Mouse (Mus musculus): ENCODE data around the gene Prdm4. TPM values are rescaled to one million over a fixed set of nuclear protein-coding genes. Genes with fewer than 3 reads are reported as not detected.

Prdm4 gene
- polyA plus RNA-seq, 1 experiment from 2014 or later, result 5.4 TPM

GRCm38 (mm10) chr10:85936280-85936965, 19.5 kb upstream of the Prdm4 start:
- Histone ChIP-seq H3K36me3 (peaks cover 58% of the 10 kb centered on the region), H3K4me2 (no peak overlapping the region), H3K4me1 (replicated peaks) (no peaks in the 10 kb centered on the region), H3K27ac (no peak overlapping the region), H3K27me3 (no peaks in the 10 kb centered on the region), H3K9ac (no peak overlapping the region), H3K4me3 (replicated peaks) (no peak overlapping the region), H3K9me3 (replicated peaks) (no peaks in the 10 kb centered on the region)
- 83% methylated on average over 6 of the region's 6 CpGs for WGBS (ENCODE audit: insufficient replicate concordance)
- ATAC-seq (ENCODE audit: low read depth), result no peak
- DNase-seq, result no peak

GRCm38 (mm10) chr10:85929962-85930361, 13.0 kb upstream of the Prdm4 start:
- H3K9ac ChIP-seq, result no peak overlapping the region
- no peak overlapping the region for H3K4me2 ChIP-seq
- 65% methylated on average over 11 of the region's 11 CpGs for WGBS (ENCODE audit: insufficient replicate concordance)
- no peaks in the 10 kb centered on the region for H3K9me3 ChIP-seq (replicated peaks)
- no peak for DNase-seq
- no peak overlapping the region for H3K4me3 ChIP-seq (replicated peaks)
- H3K27me3 ChIP-seq, result peaks cover 49% of the 10 kb centered on the region
- H3K4me1 ChIP-seq (replicated peaks), result peaks cover 15% of the 10 kb centered on the region
- H3K36me3 ChIP-seq, result no peaks in the 10 kb centered on the region
- H3K27ac ChIP-seq, result no peak overlapping the region
- no peak for ATAC-seq (ENCODE audit: low read depth)

DNA sequence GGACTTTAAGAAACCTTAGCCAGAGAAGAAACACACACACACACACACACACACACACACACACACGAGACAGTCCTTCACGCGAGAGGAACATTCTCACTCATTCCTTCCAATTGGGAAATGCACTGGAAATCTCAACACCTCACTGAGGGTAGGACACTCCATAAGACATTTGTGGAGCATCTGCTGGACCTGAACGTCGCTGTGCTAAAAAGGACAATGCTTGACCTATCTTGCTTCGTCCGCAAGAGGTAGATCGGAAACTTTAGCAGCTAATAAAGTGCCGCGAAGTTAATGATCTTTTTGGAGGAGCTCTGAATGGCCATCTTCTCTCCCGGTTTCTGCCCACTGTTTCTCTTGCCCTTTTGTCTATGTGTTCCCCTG, 12.3 kb upstream of the Prdm4 start:
- Histone ChIP-seq H3K9me3 (replicated peaks) (no peaks in the 10 kb centered on the region), H3K9ac (no peak overlapping the region), H3K27ac (no peak overlapping the region), H3K27me3 (peaks cover 49% of the 10 kb centered on the region), H3K4me1 (replicated peaks) (peaks cover 15% of the 10 kb centered on the region), H3K4me2 (peak overlapping the region; percentile 79; the same call in 1 of the 2 replicates), H3K4me3 (replicated peaks) (0 out of 2 replicates have a peak overlapping the region, but pooled peaks have one; percentile 57), H3K36me3 (no peaks in the 10 kb centered on the region)
- DNase-seq, result no peak
- no peak for ATAC-seq (ENCODE audit: low read depth)
- WGBS (ENCODE audit: insufficient replicate concordance), result 51% methylated on average over 11 of the region's 11 CpGs

- Histone ChIP-seq H3K9ac (peak overlapping the region; percentile 41; the same call in 1 of the 2 replicates), H3K27me3 (peaks cover 53% of the 10 kb centered on the region), H3K9me3 (replicated peaks) (no peaks in the 10 kb centered on the region), H3K36me3 (no peaks in the 10 kb centered on the region), H3K4me3 (replicated peaks) (peak overlapping the region; percentile 57), H3K27ac (no peak overlapping the region), H3K4me2 (peak overlapping the region; percentile 79), H3K4me1 (replicated peaks) (peaks cover 15% of the 10 kb centered on the region)
- DNase-seq, result peak; percentile 16
- peak; percentile 54 for ATAC-seq (ENCODE audit: low read depth)
- WGBS (ENCODE audit: insufficient replicate concordance), result 2% methylated on average over 63 of the region's 63 CpGs
Measured at GRCm38 (mm10) chr10:85928499-85929207, 11.7 kb upstream of the Prdm4 start.

GRCm38 (mm10) chr10:85927676-85928445, 10.9 kb upstream of the Prdm4 start, which contains the start of gene Ascl4:
TSS of gene Ascl4 (plus strand) at chr10:85927681.
- ATAC-seq (ENCODE audit: low read depth) (no peak), DNase-seq (no peak)
- Histone ChIP-seq H3K4me1 (replicated peaks) (peaks cover 15% of the 10 kb centered on the region), H3K9ac (peak within 1 kb of the TSS; percentile 41; the same call in 1 of the 2 replicates), H3K27ac (no peak within 1 kb of the TSS), H3K27me3 (peaks cover 58% of the 10 kb centered on the region), H3K36me3 (no peaks in the 10 kb centered on the region), H3K9me3 (replicated peaks) (no peaks in the 10 kb centered on the region), H3K4me3 (replicated peaks) (peak within 1 kb of the TSS; percentile 57), H3K4me2 (peak within 1 kb of the TSS; percentile 79)
- WGBS (ENCODE audit: insufficient replicate concordance), result 2% methylated on average over 23 of the region's 23 CpGs

GRCm38 (mm10) chr10:85879886-85880486, 37.0 kb downstream of the Prdm4 start:
- no peak overlapping the region for H3K4me3 ChIP-seq (replicated peaks)
- no peak for ATAC-seq (ENCODE audit: low read depth)
- WGBS (ENCODE audit: insufficient replicate concordance), result 85% methylated on average over 8 of the region's 8 CpGs
- no peak overlapping the region for H3K9ac ChIP-seq
- H3K27ac ChIP-seq, result no peak overlapping the region
- no peaks in the 10 kb centered on the region for H3K9me3 ChIP-seq (replicated peaks)
- no peaks in the 10 kb centered on the region for H3K27me3 ChIP-seq
- peaks cover 94% of the 10 kb centered on the region for H3K36me3 ChIP-seq
- no peak for DNase-seq
- H3K4me1 ChIP-seq (replicated peaks), result no peaks in the 10 kb centered on the region
- H3K4me2 ChIP-seq, result no peak overlapping the region

- Histone ChIP-seq H3K4me1 (replicated peaks) (peaks cover 19% of the 10 kb centered on the region), H3K27me3 (no peaks in the 10 kb centered on the region), H3K4me2 (no peak overlapping the region), H3K27ac (no peak overlapping the region), H3K9ac (no peak overlapping the region), H3K9me3 (replicated peaks) (no peaks in the 10 kb centered on the region), H3K4me3 (replicated peaks) (no peak overlapping the region), H3K36me3 (peaks cover 68% of the 10 kb centered on the region)
- DNase-seq (no peak), ATAC-seq (ENCODE audit: low read depth) (no peak)
- WGBS (ENCODE audit: insufficient replicate concordance), result 87% methylated on average over 5 of the region's 5 CpGs
Measured at GRCm38 (mm10) chr10:85875812-85876211, 41.1 kb downstream of the Prdm4 start.

GRCm38 (mm10) chr10:85873861-85874544, 42.9 kb downstream of the Prdm4 start:
- DNase-seq (no peak), ATAC-seq (ENCODE audit: low read depth) (no peak)
- H3K9ac ChIP-seq, result no peak overlapping the region
- no peaks in the 10 kb centered on the region for H3K27me3 ChIP-seq
- peaks cover 50% of the 10 kb centered on the region for H3K36me3 ChIP-seq
- no peak overlapping the region for H3K27ac ChIP-seq
- H3K4me3 ChIP-seq (replicated peaks), result no peak overlapping the region
- no peak overlapping the region for H3K4me2 ChIP-seq
- H3K4me1 ChIP-seq (replicated peaks), result peaks cover 19% of the 10 kb centered on the region
- 78% methylated on average over 13 of the region's 13 CpGs for WGBS (ENCODE audit: insufficient replicate concordance)
- no peaks in the 10 kb centered on the region for H3K9me3 ChIP-seq (replicated peaks)

DNA sequence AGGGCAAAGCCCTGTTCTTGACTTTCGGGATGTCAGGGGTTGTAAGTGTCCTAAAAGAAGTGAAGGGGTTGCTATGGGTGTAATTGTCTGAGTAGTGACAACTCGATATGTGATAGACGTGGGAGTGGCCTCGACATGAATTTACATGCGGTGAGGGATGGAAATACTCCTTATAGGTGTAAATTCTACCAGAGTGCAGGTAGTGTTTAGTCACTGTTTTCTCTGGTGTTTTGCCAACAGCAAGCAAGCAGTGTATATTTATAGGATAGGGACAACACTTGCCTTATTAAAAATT, 44.5 kb downstream of the Prdm4 start:
- Histone ChIP-seq H3K27ac (peak overlapping the region; percentile 80; the same call in 1 of the 2 replicates), H3K4me3 (replicated peaks) (peak overlapping the region; percentile 93), H3K36me3 (peaks cover 36% of the 10 kb centered on the region), H3K9me3 (replicated peaks) (no peaks in the 10 kb centered on the region), H3K9ac (peak overlapping the region; percentile 86), H3K4me1 (replicated peaks) (peaks cover 19% of the 10 kb centered on the region), H3K4me2 (peak overlapping the region; percentile 88), H3K27me3 (no peaks in the 10 kb centered on the region)
- peak; percentile 19; the same call in 1 of the 2 replicates for ATAC-seq (ENCODE audit: low read depth)
- WGBS (ENCODE audit: insufficient replicate concordance), result under 1% methylated on average over 5 of the region's 5 CpGs
- DNase-seq, result peak; percentile 6

DNA sequence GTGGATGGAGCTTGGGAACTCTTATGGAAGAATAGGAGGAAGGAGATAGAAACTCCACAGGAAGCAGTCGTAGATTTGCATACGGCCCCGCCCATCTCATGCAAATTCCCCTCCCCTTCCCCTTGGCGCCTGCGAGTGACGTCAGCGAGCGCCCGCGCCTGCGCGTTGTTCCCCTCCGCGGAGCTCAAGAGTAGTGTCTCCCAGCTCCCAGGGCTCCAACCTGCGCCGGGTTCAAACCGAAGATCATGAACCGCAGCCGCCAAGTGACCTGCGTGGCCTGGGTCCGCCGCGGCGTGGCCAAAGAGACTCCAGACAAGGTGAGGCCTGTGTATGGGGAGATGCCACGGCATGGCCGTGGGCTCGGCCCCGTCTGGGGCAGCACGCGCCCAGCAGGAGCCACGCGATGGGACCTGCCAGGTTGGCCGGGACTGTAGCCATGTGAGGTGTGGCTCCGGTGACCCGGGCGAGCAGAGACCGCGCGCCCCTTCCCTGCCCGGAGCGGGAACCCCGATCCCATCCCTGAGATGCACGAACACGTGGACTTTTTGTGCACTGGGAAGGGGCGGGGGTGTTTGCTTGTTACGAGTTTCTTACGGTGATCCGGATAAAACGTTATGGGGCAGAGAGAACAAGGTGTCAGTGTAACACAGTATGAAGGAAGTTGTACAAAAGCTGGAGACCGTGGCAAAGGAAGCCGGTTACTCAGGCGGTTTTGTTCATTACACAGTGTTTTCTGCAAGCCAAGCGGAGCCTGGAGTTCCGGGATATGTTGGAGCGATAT, 45.1 kb downstream of the Prdm4 start:
- Histone ChIP-seq H3K36me3 (peaks cover 31% of the 10 kb centered on the region), H3K27me3 (no peaks in the 10 kb centered on the region), H3K4me1 (replicated peaks) (peaks cover 19% of the 10 kb centered on the region), H3K27ac (peak overlapping the region; percentile 80), H3K4me2 (peak overlapping the region; percentile 88), H3K4me3 (replicated peaks) (peak overlapping the region; percentile 93), H3K9me3 (replicated peaks) (no peaks in the 10 kb centered on the region), H3K9ac (peak overlapping the region; percentile 86)
- peak; percentile 86 for DNase-seq
- peak; percentile 93 for ATAC-seq (ENCODE audit: low read depth)
- under 1% methylated on average over 55 of the region's 55 CpGs for WGBS (ENCODE audit: insufficient replicate concordance)

All from liver, embryonic 13.5 days (tissue).